Mouse (Mus musculus): ENCODE measurements around the gene Ddx39b. TPM values are rescaled to one million over a fixed set of nuclear protein-coding genes. Genes with fewer than 3 reads are reported as not detected.
A peak's percentile ranks its signal among the peaks of the same experiment; 100 is the strongest.

The Ddx39b gene
- polyA plus RNA-seq, 1 experiment from 2014 or later = 672 TPM

DNA sequence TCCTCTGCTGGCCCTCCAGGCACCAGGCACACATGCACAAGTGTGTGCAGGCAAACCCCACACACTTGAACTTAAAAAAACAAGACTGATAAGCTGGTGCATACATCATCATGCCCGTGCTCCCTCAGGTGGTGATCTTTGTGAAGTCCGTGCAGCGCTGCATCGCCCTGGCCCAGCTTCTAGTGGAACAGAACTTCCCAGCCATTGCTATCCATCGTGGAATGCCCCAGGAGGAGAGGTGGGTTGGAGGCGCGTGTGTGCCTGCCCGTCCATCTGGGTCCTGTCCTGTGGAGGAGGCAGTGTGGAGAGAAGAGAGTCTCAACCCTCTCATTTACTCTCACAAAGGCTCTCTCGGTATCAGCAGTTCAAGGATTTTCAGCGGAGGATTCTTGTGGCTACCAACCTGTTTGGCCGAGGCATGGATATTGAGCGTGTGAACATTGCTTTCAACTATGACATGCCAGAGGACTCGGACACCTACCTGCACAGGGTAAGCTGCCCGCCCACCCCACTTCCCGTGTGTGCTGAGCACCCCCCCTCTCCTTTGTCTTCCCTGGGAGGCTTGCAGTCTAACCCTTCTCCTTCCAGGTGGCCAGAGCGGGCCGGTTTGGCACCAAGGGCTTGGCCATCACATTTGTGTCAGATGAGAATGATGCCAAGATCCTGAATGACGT is 11.2 kb downstream of the Ddx39b start:
- Histone ChIP-seq H3K9me3 (ENCODE audit: control insufficient read depth, low read length) (no peaks in the 10 kb centered on the region), H3K9ac (ENCODE audit: low read length) (no peak overlapping the region), H3K4me1 (ENCODE audit: control insufficient read depth, insufficient read depth, low read length) (no peaks in the 10 kb centered on the region), H3K27ac (ENCODE audit: low read depth, low read length) (no peak overlapping the region), H3K4me2 (ENCODE audit: low read depth) (no peak overlapping the region), H3K4me3 (ENCODE audit: low read depth, low read length) (no peak overlapping the region), H3K36me3 (ENCODE audit: control insufficient read depth, insufficient read depth, low read length) (peaks cover 31% of the 10 kb centered on the region), H3K27me3 (ENCODE audit: control insufficient read depth, insufficient read depth, low read length) (no peaks in the 10 kb centered on the region)
- ATAC-seq (ENCODE audit: insufficient read depth, low FRiP score, low TSS enrichment) = no peak
- DNase-seq (ENCODE audit: low spot score) = peak; percentile 20
- 90% methylated on average over 18 of the region's 18 CpGs for WGBS

DNA sequence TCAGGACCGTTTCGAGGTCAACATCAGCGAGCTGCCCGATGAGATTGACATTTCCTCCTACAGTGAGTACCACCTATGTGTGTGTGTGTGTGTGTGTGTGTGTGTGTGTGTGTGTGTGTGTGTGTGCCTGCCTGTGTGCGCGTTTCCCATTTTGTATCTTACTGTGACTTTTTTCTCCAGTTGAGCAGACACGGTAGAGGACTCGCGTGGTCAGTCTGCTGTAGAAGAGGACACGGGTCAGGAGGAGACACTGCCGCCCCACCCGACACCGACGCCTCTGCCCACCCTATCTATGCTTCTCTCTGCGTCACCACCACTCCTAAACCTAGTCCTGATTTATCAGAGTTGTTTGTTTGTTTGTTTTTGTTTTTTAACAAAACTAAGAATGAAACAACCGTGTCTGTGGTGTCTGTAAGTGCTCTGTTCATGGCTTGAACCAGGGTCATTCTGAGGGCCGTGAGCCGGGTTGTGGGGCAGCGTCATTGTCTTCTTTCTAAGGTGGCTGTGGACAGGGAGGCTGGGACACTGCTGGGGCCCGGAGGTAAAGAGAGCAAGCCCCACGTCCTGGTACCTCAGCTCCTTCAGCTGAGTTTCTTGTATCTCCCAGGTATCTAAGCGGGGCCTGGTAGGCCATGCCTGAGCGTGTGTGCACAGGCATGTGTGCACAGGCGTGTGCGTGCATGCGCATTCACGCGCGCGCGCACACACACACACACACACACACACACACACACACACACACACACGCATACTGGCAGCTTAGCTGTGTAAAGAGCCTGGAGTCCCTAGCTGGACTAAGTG is 11.9 kb downstream of the Ddx39b start:
- Histone ChIP-seq H3K4me3 (ENCODE audit: low read depth, low read length) (no peak overlapping the region), H3K27ac (ENCODE audit: low read depth, low read length) (no peak overlapping the region), H3K27me3 (ENCODE audit: control insufficient read depth, insufficient read depth, low read length) (no peaks in the 10 kb centered on the region), H3K36me3 (ENCODE audit: control insufficient read depth, insufficient read depth, low read length) (peaks cover 31% of the 10 kb centered on the region), H3K9me3 (ENCODE audit: control insufficient read depth, low read length) (no peaks in the 10 kb centered on the region), H3K9ac (ENCODE audit: low read length) (no peak overlapping the region), H3K4me1 (ENCODE audit: control insufficient read depth, insufficient read depth, low read length) (no peaks in the 10 kb centered on the region), H3K4me2 (ENCODE audit: low read depth) (no peak overlapping the region)
- WGBS = 88% methylated on average over 32 of the region's 32 CpGs
- DNase-seq (ENCODE audit: low spot score) (no peak), ATAC-seq (ENCODE audit: insufficient read depth, low FRiP score, low TSS enrichment) (no peak)

DNA sequence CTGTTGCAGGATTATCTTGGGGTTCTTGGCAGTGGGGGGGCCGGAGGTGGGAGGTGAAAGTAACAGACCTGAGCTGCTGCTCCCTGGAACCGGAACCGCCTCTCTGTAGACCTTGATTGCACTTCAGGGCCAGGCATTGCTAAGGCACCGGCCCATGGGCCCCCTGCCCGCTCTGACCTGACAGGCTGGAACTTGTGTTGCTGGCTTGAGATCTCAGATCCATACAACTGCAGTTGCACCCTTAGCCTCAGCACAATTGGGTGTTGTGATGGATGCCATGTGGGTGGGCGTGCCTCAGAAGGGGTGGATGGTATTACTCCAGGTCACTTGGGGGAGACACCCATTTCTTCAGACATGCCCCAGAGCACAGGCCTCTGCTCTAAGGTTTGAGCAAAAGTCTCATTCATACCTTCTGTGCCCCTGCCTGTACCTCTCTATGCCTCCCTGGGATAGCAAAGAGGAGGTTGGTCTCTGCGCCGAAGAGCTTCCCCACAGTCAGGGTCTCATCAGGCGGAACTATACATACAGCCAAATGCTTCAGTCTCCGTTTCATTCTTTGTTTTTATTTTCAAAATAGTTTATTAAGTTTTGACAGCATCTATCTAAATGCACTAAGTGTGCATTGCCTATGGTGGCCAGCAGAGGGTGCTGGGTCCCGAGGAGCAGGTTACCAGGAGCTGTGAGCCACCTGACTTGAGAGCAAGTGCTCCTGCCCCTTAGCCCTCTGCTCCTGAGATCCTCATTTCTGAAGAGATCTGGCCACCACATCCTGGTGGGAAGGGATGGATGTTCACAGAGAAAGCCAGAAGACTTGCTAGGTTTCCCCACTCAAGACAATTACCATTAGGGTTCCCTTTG is 12.9 kb downstream of the Ddx39b start:
- Histone ChIP-seq H3K27ac (ENCODE audit: low read depth, low read length) (no peak overlapping the region), H3K36me3 (ENCODE audit: control insufficient read depth, insufficient read depth, low read length) (peaks cover 22% of the 10 kb centered on the region)
- ATAC-seq (ENCODE audit: insufficient read depth, low FRiP score, low TSS enrichment) = peak; percentile 20; the same call in 1 of the 2 replicates

DNA sequence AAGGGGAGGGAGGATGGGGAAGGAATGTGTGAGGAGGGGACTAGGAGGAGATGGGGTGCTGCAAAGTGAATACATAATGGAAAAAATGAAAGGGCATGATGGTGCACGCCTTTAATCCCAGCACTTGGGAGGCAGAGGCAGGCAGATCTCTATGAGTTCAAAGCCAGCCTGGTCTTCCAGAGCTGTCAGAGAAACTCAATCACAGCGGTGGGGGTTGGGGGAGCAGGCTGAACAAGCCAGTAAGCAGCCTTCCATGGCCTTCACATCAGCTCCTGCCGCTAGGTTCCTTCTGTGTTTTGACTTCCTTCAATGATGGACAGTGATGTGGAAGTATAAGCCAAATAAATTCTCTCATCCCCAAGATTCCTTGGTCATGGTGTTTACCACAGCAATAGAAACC is 13.8 kb downstream of the Ddx39b start:
- no peaks in the 10 kb centered on the region for H3K4me1 ChIP-seq (ENCODE audit: control insufficient read depth, insufficient read depth, low read length)
- DNase-seq (ENCODE audit: low spot score) (peak; percentile 8), ATAC-seq (ENCODE audit: insufficient read depth, low FRiP score, low TSS enrichment) (no peak)
- H3K9ac ChIP-seq (ENCODE audit: low read length) = no peak overlapping the region
- H3K36me3 ChIP-seq (ENCODE audit: control insufficient read depth, insufficient read depth, low read length) = peaks cover 20% of the 10 kb centered on the region
- H3K4me2 ChIP-seq (ENCODE audit: low read depth) = no peak overlapping the region
- no peak overlapping the region for H3K4me3 ChIP-seq (ENCODE audit: low read depth, low read length)
- WGBS = 64% methylated on average over 3 of the region's 3 CpGs
- no peaks in the 10 kb centered on the region for H3K27me3 ChIP-seq (ENCODE audit: control insufficient read depth, insufficient read depth, low read length)
- H3K27ac ChIP-seq (ENCODE audit: low read depth, low read length) = no peak overlapping the region
- H3K9me3 ChIP-seq (ENCODE audit: control insufficient read depth, low read length) = no peaks in the 10 kb centered on the region

More for the DNA sequence above, 12.9 kb downstream of the Ddx39b start:
- Histone ChIP-seq H3K27me3 (ENCODE audit: control insufficient read depth, insufficient read depth, low read length) (no peaks in the 10 kb centered on the region), H3K4me2 (ENCODE audit: low read depth) (no peak overlapping the region), H3K9me3 (ENCODE audit: control insufficient read depth, low read length) (no peaks in the 10 kb centered on the region), H3K4me3 (ENCODE audit: low read depth, low read length) (0 out of 2 replicates have a peak overlapping the region, but pooled peaks have one; percentile 10), H3K4me1 (ENCODE audit: control insufficient read depth, insufficient read depth, low read length) (no peaks in the 10 kb centered on the region), H3K9ac (ENCODE audit: low read length) (no peak overlapping the region)
- peak; percentile 61 for DNase-seq (ENCODE audit: low spot score)
- 55% methylated on average over 11 of the region's 11 CpGs for WGBS

DNA sequence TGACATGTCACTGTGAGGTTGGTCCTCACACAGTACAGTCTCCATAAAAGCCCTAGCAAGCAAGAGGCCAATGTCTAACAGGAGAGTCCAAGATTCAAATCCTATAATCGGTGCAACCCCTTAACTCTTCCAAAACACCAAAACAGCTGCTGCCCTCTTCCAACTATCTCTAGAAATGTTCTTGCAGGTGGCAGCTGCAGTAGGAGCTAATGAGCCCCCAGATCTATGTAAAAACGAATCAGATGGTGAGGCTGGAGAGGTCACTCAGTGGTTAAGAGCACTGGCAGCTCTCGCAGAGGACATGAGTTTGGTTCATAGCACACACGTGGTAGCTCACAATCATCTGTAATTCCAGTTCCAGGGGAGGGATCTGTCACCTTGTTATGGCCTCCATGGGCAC is 14.2 kb downstream of the Ddx39b start:
- peak; percentile 8 for DNase-seq (ENCODE audit: low spot score)
- no peaks in the 10 kb centered on the region for H3K9me3 ChIP-seq (ENCODE audit: control insufficient read depth, low read length)
- H3K4me1 ChIP-seq (ENCODE audit: control insufficient read depth, insufficient read depth, low read length) = no peaks in the 10 kb centered on the region
- H3K4me3 ChIP-seq (ENCODE audit: low read depth, low read length) = no peak overlapping the region
- no peaks in the 10 kb centered on the region for H3K27me3 ChIP-seq (ENCODE audit: control insufficient read depth, insufficient read depth, low read length)
- H3K9ac ChIP-seq (ENCODE audit: low read length) = no peak overlapping the region
- H3K4me2 ChIP-seq (ENCODE audit: low read depth) = no peak overlapping the region
- no peak for ATAC-seq (ENCODE audit: insufficient read depth, low FRiP score, low TSS enrichment)
- H3K36me3 ChIP-seq (ENCODE audit: control insufficient read depth, insufficient read depth, low read length) = peaks cover 17% of the 10 kb centered on the region
- 63% methylated on average over 4 of the region's 4 CpGs for WGBS
- H3K27ac ChIP-seq (ENCODE audit: low read depth, low read length) = no peak overlapping the region

DNA sequence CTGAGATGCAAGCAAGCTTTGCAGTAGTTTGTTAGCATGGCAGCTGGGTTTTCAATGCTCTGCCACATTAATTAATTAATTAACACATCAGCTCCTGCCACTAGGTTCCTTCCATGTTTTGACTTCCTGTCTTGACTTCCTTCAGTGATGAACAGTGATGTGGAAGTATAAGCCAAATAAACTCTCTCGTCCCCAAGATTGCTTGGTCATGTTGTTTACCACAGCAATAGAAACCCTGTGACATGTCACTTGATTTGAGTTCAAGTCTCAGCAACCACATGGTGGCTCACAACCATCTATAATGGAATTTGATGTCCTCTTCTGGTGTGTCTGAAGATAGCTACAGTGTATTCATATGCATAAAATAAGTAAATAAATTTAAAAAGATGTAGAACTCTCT is 15.8 kb downstream of the Ddx39b start:
- WGBS = 72% methylated on average over 1 of the region's 1 CpGs

DNA sequence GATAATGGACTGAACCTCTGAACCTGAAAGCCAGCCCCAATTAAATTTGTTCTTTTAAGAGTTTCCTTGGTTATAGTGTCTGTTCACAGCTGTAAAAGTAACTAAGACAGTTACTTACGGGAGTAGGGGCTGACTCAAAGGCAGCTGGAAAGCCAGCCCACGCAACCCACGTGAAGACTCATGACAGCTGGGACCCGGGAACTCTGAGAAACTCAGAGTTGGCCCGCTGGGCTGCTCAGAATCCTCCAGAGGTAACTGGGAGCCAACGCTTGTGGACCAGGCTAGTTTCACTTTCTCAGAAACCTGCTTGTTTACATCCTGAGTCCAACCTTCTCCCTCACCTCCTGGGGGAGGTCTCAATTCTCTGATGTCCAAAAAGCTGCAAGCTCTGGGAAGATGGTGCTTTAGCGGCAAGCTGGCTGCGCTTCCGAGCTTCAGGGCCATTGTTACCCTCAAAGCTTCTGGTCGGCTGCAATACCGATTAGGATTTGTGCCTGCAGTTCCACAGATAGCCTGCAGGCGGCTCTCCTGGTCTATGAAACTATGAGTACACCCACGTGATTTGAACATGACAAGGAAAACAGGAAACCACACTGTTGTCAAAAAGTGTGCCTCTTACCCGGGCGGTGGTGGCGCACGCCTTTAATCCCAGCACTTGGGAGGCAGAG is 16.4 kb downstream of the Ddx39b start:
- H3K27ac ChIP-seq (ENCODE audit: low read depth, low read length) = no peak overlapping the region
- peak overlapping the region; percentile 19 for H3K4me3 ChIP-seq (ENCODE audit: low read depth, low read length)
- H3K9me3 ChIP-seq (ENCODE audit: control insufficient read depth, low read length) = no peaks in the 10 kb centered on the region
- H3K36me3 ChIP-seq (ENCODE audit: control insufficient read depth, insufficient read depth, low read length) = peaks cover 10% of the 10 kb centered on the region
- peak overlapping the region; percentile 31 for H3K4me2 ChIP-seq (ENCODE audit: low read depth)
- ATAC-seq (ENCODE audit: insufficient read depth, low FRiP score, low TSS enrichment) (0 out of 2 replicates have a peak, but pooled peaks have one; percentile 20), DNase-seq (ENCODE audit: low spot score) (peak; percentile 89)
- H3K9ac ChIP-seq (ENCODE audit: low read length) = peak overlapping the region; percentile 33
- H3K4me1 ChIP-seq (ENCODE audit: control insufficient read depth, insufficient read depth, low read length) = no peaks in the 10 kb centered on the region
- no peaks in the 10 kb centered on the region for H3K27me3 ChIP-seq (ENCODE audit: control insufficient read depth, insufficient read depth, low read length)
- WGBS = 19% methylated on average over 17 of the region's 17 CpGs

More for the DNA sequence above, 15.8 kb downstream of the Ddx39b start:
- Histone ChIP-seq H3K27me3 (ENCODE audit: control insufficient read depth, insufficient read depth, low read length) (no peaks in the 10 kb centered on the region), H3K27ac (ENCODE audit: low read depth, low read length) (no peak overlapping the region), H3K4me3 (ENCODE audit: low read depth, low read length) (no peak overlapping the region), H3K9me3 (ENCODE audit: control insufficient read depth, low read length) (no peaks in the 10 kb centered on the region), H3K4me2 (ENCODE audit: low read depth) (no peak overlapping the region), H3K36me3 (ENCODE audit: control insufficient read depth, insufficient read depth, low read length) (peaks cover 14% of the 10 kb centered on the region), H3K4me1 (ENCODE audit: control insufficient read depth, insufficient read depth, low read length) (no peaks in the 10 kb centered on the region), H3K9ac (ENCODE audit: low read length) (no peak overlapping the region)
- no peak for ATAC-seq (ENCODE audit: insufficient read depth, low FRiP score, low TSS enrichment)
- DNase-seq (ENCODE audit: low spot score) = no peak
